Mouse (Mus musculus): ENCODE data around the gene Asic2. TPM values are rescaled to one million over a fixed set of nuclear protein-coding genes. Genes with fewer than 3 reads are reported as not detected.

Asic2 gene
- polyA plus RNA-seq, 1 experiment from 2014 or later: 0.27 TPM

- Histone ChIP-seq H3K27ac (ENCODE audit: low read length) (no peak overlapping the region), H3K27me3 (ENCODE audit: control insufficient read depth, insufficient read depth, low read length) (no peaks in the 10 kb centered on the region), H3K36me3 (ENCODE audit: control insufficient read depth, insufficient read depth, low read length) (no peaks in the 10 kb centered on the region), H3K4me1 (ENCODE audit: control insufficient read depth, insufficient read depth, low read length) (no peaks in the 10 kb centered on the region), H3K9ac (ENCODE audit: low read length) (no peak overlapping the region), H3K4me3 (replicated peaks; ENCODE audit: low read length) (no peak overlapping the region), H3K9me3 (replicated peaks; ENCODE audit: control insufficient read depth, low read length) (no peaks in the 10 kb centered on the region), H3K4me2 (ENCODE audit: low read depth, low read length) (no peak overlapping the region)
- no peak for ATAC-seq (ENCODE audit: insufficient read depth, low FRiP score)
- WGBS: 78% methylated on average over 5 of the region's 5 CpGs
These were observed 993.6 kb downstream of the Asic2 start for GRCm38 (mm10) chr11:80974616-80975015.

GRCm38 (mm10) chr11:80973976-80974375, 994.3 kb downstream of the Asic2 start:
- 60% methylated on average over 6 of the region's 6 CpGs for WGBS
- no peaks in the 10 kb centered on the region for H3K4me1 ChIP-seq (ENCODE audit: control insufficient read depth, insufficient read depth, low read length)
- ATAC-seq (ENCODE audit: insufficient read depth, low FRiP score): no peak
- no peak overlapping the region for H3K27ac ChIP-seq (ENCODE audit: low read length)
- H3K27me3 ChIP-seq (ENCODE audit: control insufficient read depth, insufficient read depth, low read length): no peaks in the 10 kb centered on the region
- no peak overlapping the region for H3K4me2 ChIP-seq (ENCODE audit: low read depth, low read length)
- H3K36me3 ChIP-seq (ENCODE audit: control insufficient read depth, insufficient read depth, low read length): no peaks in the 10 kb centered on the region
- H3K9ac ChIP-seq (ENCODE audit: low read length): no peak overlapping the region
- no peak overlapping the region for H3K4me3 ChIP-seq (replicated peaks; ENCODE audit: low read length)
- H3K9me3 ChIP-seq (replicated peaks; ENCODE audit: control insufficient read depth, low read length): no peaks in the 10 kb centered on the region

GRCm38 (mm10) chr11:80973273-80973672, 995.0 kb downstream of the Asic2 start:
- no peak overlapping the region for H3K27ac ChIP-seq (ENCODE audit: low read length)
- ATAC-seq (ENCODE audit: insufficient read depth, low FRiP score): no peak
- no peak overlapping the region for H3K4me3 ChIP-seq (replicated peaks; ENCODE audit: low read length)
- H3K9ac ChIP-seq (ENCODE audit: low read length): no peak overlapping the region
- WGBS: 90% methylated on average over 8 of the region's 8 CpGs
- H3K9me3 ChIP-seq (replicated peaks; ENCODE audit: control insufficient read depth, low read length): no peaks in the 10 kb centered on the region
- no peaks in the 10 kb centered on the region for H3K36me3 ChIP-seq (ENCODE audit: control insufficient read depth, insufficient read depth, low read length)
- H3K4me2 ChIP-seq (ENCODE audit: low read depth, low read length): no peak overlapping the region
- no peaks in the 10 kb centered on the region for H3K4me1 ChIP-seq (ENCODE audit: control insufficient read depth, insufficient read depth, low read length)
- no peaks in the 10 kb centered on the region for H3K27me3 ChIP-seq (ENCODE audit: control insufficient read depth, insufficient read depth, low read length)

GRCm38 (mm10) chr11:80967544-80967943, 1000.7 kb downstream of the Asic2 start:
- Histone ChIP-seq H3K9ac (ENCODE audit: low read length) (no peak overlapping the region), H3K4me2 (ENCODE audit: low read depth, low read length) (no peak overlapping the region), H3K4me3 (replicated peaks; ENCODE audit: low read length) (no peak overlapping the region), H3K27ac (ENCODE audit: low read length) (no peak overlapping the region), H3K4me1 (ENCODE audit: control insufficient read depth, insufficient read depth, low read length) (no peaks in the 10 kb centered on the region), H3K9me3 (replicated peaks; ENCODE audit: control insufficient read depth, low read length) (no peaks in the 10 kb centered on the region), H3K36me3 (ENCODE audit: control insufficient read depth, insufficient read depth, low read length) (no peaks in the 10 kb centered on the region), H3K27me3 (ENCODE audit: control insufficient read depth, insufficient read depth, low read length) (no peaks in the 10 kb centered on the region)
- no peak for ATAC-seq (ENCODE audit: insufficient read depth, low FRiP score)
- 43% methylated on average over 5 of the region's 5 CpGs for WGBS

- Histone ChIP-seq H3K27ac (ENCODE audit: low read length) (no peak overlapping the region), H3K9ac (ENCODE audit: low read length) (no peak overlapping the region), H3K4me2 (ENCODE audit: low read depth, low read length) (no peak overlapping the region), H3K36me3 (ENCODE audit: control insufficient read depth, insufficient read depth, low read length) (no peaks in the 10 kb centered on the region), H3K4me1 (ENCODE audit: control insufficient read depth, insufficient read depth, low read length) (no peaks in the 10 kb centered on the region), H3K9me3 (replicated peaks; ENCODE audit: control insufficient read depth, low read length) (no peaks in the 10 kb centered on the region), H3K27me3 (ENCODE audit: control insufficient read depth, insufficient read depth, low read length) (no peaks in the 10 kb centered on the region), H3K4me3 (replicated peaks; ENCODE audit: low read length) (no peak overlapping the region)
- WGBS: 64% methylated on average over 3 of the region's 3 CpGs
- no peak for ATAC-seq (ENCODE audit: insufficient read depth, low FRiP score)
These were observed 1002.2 kb downstream of the Asic2 start for GRCm38 (mm10) chr11:80966040-80966439.

GRCm38 (mm10) chr11:80961326-80961725, 1006.9 kb downstream of the Asic2 start:
- Histone ChIP-seq H3K4me1 (ENCODE audit: control insufficient read depth, insufficient read depth, low read length) (no peaks in the 10 kb centered on the region), H3K9me3 (replicated peaks; ENCODE audit: control insufficient read depth, low read length) (no peaks in the 10 kb centered on the region), H3K36me3 (ENCODE audit: control insufficient read depth, insufficient read depth, low read length) (no peaks in the 10 kb centered on the region), H3K27ac (ENCODE audit: low read length) (no peak overlapping the region), H3K27me3 (ENCODE audit: control insufficient read depth, insufficient read depth, low read length) (no peaks in the 10 kb centered on the region), H3K9ac (ENCODE audit: low read length) (no peak overlapping the region), H3K4me2 (ENCODE audit: low read depth, low read length) (no peak overlapping the region), H3K4me3 (replicated peaks; ENCODE audit: low read length) (no peak overlapping the region)
- no peak for ATAC-seq (ENCODE audit: insufficient read depth, low FRiP score)
- WGBS: 44% methylated on average over 1 of the region's 1 CpGs

GRCm38 (mm10) chr11:80958086-80958671, 1010.1 kb downstream of the Asic2 start:
- Histone ChIP-seq H3K4me3 (replicated peaks; ENCODE audit: low read length) (no peak overlapping the region), H3K36me3 (ENCODE audit: control insufficient read depth, insufficient read depth, low read length) (no peaks in the 10 kb centered on the region), H3K27me3 (ENCODE audit: control insufficient read depth, insufficient read depth, low read length) (no peaks in the 10 kb centered on the region), H3K4me1 (ENCODE audit: control insufficient read depth, insufficient read depth, low read length) (no peaks in the 10 kb centered on the region), H3K9ac (ENCODE audit: low read length) (no peak overlapping the region), H3K9me3 (replicated peaks; ENCODE audit: control insufficient read depth, low read length) (no peaks in the 10 kb centered on the region), H3K4me2 (ENCODE audit: low read depth, low read length) (no peak overlapping the region), H3K27ac (ENCODE audit: low read length) (no peak overlapping the region)
- 6% methylated on average over 16 of the region's 16 CpGs for WGBS
- ATAC-seq (ENCODE audit: insufficient read depth, low FRiP score): no peak

- no peak for ATAC-seq (ENCODE audit: insufficient read depth, low FRiP score)
- no peak overlapping the region for H3K27ac ChIP-seq (ENCODE audit: low read length)
- H3K4me1 ChIP-seq (ENCODE audit: control insufficient read depth, insufficient read depth, low read length): no peaks in the 10 kb centered on the region
- 71% methylated on average over 6 of the region's 6 CpGs for WGBS
- H3K36me3 ChIP-seq (ENCODE audit: control insufficient read depth, insufficient read depth, low read length): no peaks in the 10 kb centered on the region
- no peak overlapping the region for H3K9ac ChIP-seq (ENCODE audit: low read length)
- H3K4me2 ChIP-seq (ENCODE audit: low read depth, low read length): no peak overlapping the region
- no peaks in the 10 kb centered on the region for H3K9me3 ChIP-seq (replicated peaks; ENCODE audit: control insufficient read depth, low read length)
- H3K27me3 ChIP-seq (ENCODE audit: control insufficient read depth, insufficient read depth, low read length): no peaks in the 10 kb centered on the region
- no peak overlapping the region for H3K4me3 ChIP-seq (replicated peaks; ENCODE audit: low read length)
These were observed 1012.3 kb downstream of the Asic2 start for GRCm38 (mm10) chr11:80955915-80956314.

GRCm38 (mm10) chr11:80954147-80954546, 1014.1 kb downstream of the Asic2 start:
- no peak overlapping the region for H3K27ac ChIP-seq (ENCODE audit: low read length)
- no peak overlapping the region for H3K9ac ChIP-seq (ENCODE audit: low read length)
- no peak overlapping the region for H3K4me3 ChIP-seq (replicated peaks; ENCODE audit: low read length)
- no peak overlapping the region for H3K4me2 ChIP-seq (ENCODE audit: low read depth, low read length)
- H3K27me3 ChIP-seq (ENCODE audit: control insufficient read depth, insufficient read depth, low read length): no peaks in the 10 kb centered on the region
- no peaks in the 10 kb centered on the region for H3K36me3 ChIP-seq (ENCODE audit: control insufficient read depth, insufficient read depth, low read length)
- WGBS: 80% methylated on average over 8 of the region's 8 CpGs
- H3K9me3 ChIP-seq (replicated peaks; ENCODE audit: control insufficient read depth, low read length): no peaks in the 10 kb centered on the region
- no peaks in the 10 kb centered on the region for H3K4me1 ChIP-seq (ENCODE audit: control insufficient read depth, insufficient read depth, low read length)
- ATAC-seq (ENCODE audit: insufficient read depth, low FRiP score): no peak
